Mouse (Mus musculus) E14TG2a.4 (cell line): Measurements from ENCODE around the gene Cadm1.

Source experiments
- H3K27me3 ChIP-seq: 2 replicates; pipeline ENCODE4 v1.6.1; 2014; ENCODE audit warnings: low read length, control low read depth; ENCODE audit not compliant: insufficient read depth
- H3K36me3 ChIP-seq: 2 replicates; pipeline ENCODE4 v1.6.1; 2014; ENCODE audit warnings: low read length, control low read depth; ENCODE audit not compliant: insufficient read depth
- H3K4me1 ChIP-seq: replicated peaks from 2 replicates; pipeline ENCODE4 v1.6.1; 2014; ENCODE audit warnings: low read depth, low read length, control low read depth
- H3K4me3 ChIP-seq: replicated peaks from 2 replicates; pipeline ENCODE4 v1.5.1; 2014; ENCODE audit warnings: mild to moderate bottlenecking, low read length
- H3K9me3 ChIP-seq: 2 replicates; pipeline ENCODE4 v1.6.1; 2014; ENCODE audit warnings: low read length, control low read depth
- CTCF ChIP-seq: conservative IDR thresholded peaks from 2 replicates; pipeline ENCODE4 v1.5.1; 2014; ENCODE audit warnings: low read length
- NANOG ChIP-seq: IDR thresholded peaks from 2 replicates; pipeline ENCODE4 v1.6.1; 2014; ENCODE audit warnings: borderline replicate concordance, low read length, mixed read lengths
- POU5F1 ChIP-seq: IDR thresholded peaks from 2 replicates; pipeline ENCODE4 v1.6.1; 2014; ENCODE audit warnings: low read length, borderline replicate concordance

Cadm1 gene

DNA sequence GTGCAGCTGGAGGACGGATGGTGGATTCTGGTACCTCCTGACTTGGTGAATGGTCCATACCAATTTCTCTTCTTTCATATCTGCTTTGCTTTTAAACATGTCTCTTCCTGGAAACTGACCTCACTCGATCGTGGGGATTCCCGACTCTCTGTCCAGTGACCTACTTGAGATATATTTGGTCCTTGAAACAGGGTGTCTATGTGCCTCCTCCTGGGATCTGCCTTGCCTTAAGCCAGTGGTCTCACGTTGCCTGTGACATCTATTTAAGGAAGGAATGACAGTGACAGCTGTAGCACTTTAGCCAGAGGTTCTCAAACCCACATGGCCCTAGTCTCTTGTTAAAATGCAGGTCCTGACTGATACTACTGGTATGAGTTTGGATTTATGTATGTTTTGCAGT lies 242.0 kb downstream of the Cadm1 start:
- Histone ChIP-seq H3K4me3 (no peak overlapping the region), H3K36me3 (no peaks in the 10 kb centered on the region), H3K9me3 (no peaks in the 10 kb centered on the region), H3K4me1 (0 out of 2 replicates have a peak, but pooled peaks cover 3% of the 10 kb centered on the region), H3K27me3 (no peaks in the 10 kb centered on the region)
- TF ChIP-seq CTCF (no peak), NANOG (no peak), POU5F1 (no peak)

DNA sequence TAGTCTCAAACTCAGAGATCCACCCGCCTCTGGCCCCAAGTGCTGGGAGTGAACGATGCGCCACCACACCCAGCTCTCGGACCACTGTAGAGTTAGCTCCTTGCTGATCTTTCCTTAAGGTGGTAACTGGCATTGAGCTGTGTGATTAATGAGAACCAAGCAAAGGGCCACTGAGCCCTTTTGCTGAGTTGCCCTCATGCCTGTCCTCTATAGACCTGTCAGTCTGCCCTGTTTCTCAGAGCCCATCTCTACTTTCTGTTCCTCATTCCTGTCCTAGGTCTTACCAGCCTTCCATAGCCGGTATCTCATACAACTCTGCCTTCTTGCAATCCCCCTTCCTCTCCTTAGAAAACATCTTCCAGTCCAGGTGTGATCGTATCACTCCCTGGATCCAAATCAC lies 242.8 kb downstream of the Cadm1 start:
- no peak for TF ChIP-seq CTCF
- no peak for TF ChIP-seq NANOG
- no peak for TF ChIP-seq POU5F1
- Histone ChIP-seq H3K4me1 (0 out of 2 replicates have a peak, but pooled peaks cover 3% of the 10 kb centered on the region), H3K4me3 (no peak overlapping the region), H3K9me3 (no peaks in the 10 kb centered on the region), H3K36me3 (no peaks in the 10 kb centered on the region), H3K27me3 (no peaks in the 10 kb centered on the region)

DNA sequence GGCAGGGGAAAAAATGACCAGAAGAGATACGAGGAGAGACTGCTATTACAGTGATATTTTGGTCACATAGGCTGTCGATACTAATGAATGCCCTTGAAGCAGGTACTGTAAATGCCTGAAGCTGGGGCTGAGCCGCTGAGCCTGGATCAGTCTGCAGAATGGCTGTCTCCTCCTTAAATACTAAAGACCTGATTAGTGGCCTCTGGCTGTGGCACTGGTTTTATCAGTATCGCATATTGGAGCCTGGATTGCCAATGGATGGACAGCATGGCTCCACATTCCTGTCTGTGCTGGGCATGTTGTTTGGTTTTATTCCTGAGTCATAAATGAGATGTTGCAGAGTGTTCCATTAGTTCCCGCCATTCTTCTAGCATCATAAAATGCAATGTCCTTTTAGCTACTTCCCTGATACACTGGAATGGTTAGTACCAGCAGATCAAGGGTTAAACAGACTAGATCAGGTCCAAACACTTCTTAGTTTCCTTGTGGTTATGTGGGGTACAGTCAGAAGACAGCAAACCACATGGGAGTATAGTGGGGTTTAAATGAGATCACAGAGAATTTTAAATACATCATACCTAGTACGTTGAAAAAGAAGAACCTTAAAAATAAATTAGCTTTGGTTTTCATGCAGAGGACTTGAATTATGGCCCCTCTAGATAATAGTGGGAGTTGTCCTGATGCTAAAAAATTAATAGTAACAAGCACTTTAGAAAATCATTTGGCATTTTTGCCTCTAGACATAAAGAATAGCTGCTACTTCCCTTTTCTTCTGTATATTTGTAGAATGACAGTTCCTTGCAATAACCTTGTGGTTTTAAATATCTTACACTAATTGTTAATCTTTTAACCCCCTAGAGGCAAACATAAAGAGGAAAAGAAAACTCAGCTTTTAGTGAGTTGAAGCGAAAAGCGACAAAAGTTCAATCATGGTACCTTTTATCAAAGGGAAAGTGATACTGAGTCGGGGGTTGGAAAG lies 247.3 kb downstream of the Cadm1 start:
- Histone ChIP-seq H3K36me3 (no peaks in the 10 kb centered on the region), H3K4me3 (no peak overlapping the region), H3K4me1 (peaks cover 6% of the 10 kb centered on the region; the same call in 1 of the 2 replicates), H3K9me3 (no peaks in the 10 kb centered on the region), H3K27me3 (no peaks in the 10 kb centered on the region)
- TF ChIP-seq NANOG (no peak), POU5F1 (no peak), CTCF (no peak)

DNA sequence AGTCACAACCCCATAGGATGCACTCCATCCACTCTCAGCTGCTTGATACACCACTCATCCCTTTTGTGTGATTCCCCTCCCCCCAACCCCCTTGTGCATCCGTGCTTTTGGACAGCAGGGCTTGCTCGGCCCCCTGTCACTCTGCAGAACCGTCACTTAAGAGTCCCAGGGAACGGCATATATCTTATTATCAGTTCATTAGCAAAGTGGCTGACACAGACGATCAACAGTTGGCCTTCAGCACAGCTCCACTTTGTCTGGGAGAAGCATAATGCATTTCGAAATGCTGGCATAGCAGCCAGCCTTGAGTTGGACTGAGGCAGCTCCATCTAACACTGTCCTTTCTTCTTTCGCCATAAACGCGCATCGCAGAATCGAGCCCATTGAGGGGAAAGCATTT lies 248.5 kb downstream of the Cadm1 start:
- H3K9me3 ChIP-seq: no peaks in the 10 kb centered on the region
- no peaks in the 10 kb centered on the region for H3K36me3 ChIP-seq
- no peak overlapping the region for H3K4me3 ChIP-seq
- no peaks in the 10 kb centered on the region for H3K27me3 ChIP-seq
- H3K4me1 ChIP-seq: peaks cover 3% of the 10 kb centered on the region; the same call in 1 of the 2 replicates
- no peak for TF ChIP-seq POU5F1
- no peak for TF ChIP-seq CTCF
- no peak for TF ChIP-seq NANOG

DNA sequence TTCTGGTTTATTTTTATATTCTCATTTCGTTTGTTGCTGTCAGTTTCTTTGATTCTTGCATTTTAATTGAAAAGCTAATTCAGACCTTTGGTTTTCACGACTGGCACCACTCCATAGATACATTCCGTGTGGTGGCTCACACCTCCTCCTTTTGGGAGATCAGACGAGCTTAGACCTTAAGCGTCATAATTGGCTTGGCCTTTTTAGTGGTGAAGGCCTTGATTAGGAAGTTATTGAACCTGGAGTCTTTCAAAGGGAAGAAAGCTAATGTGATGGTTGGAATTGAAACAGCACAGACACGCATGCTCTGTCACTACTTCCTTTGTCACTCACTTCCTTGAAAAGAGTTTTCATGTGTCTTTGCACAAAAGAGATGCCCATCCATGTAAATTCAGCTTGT lies 249.3 kb downstream of the Cadm1 start:
- no peaks in the 10 kb centered on the region for H3K9me3 ChIP-seq
- no peak for TF ChIP-seq NANOG
- no peaks in the 10 kb centered on the region for H3K27me3 ChIP-seq
- H3K4me3 ChIP-seq: no peak overlapping the region
- H3K4me1 ChIP-seq: peaks cover 3% of the 10 kb centered on the region; the same call in 1 of the 2 replicates
- H3K36me3 ChIP-seq: no peaks in the 10 kb centered on the region

DNA sequence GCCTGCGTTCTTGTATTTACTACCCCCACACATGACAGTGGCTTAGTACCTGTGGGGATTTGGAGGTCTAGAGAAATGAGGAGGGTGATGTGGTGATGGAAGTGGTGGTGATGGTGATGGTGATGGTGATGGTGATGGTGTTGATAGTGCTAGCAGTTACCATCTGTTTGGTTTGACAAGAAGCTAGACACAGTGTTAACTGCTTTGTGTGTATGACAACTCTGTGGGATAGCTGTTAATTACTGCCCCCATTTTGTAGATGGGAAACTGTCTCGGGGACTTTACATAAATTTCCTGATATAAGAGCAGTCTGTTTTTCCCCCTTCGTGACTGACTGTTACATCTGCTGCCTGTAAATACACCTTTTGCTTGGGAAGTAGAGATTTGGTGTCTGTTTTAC lies 256.7 kb downstream of the Cadm1 start:
- no peak overlapping the region for H3K4me3 ChIP-seq
- TF ChIP-seq CTCF (no peak), NANOG (no peak), POU5F1 (no peak)
- H3K36me3 ChIP-seq: peaks cover 34% of the 10 kb centered on the region
- no peaks in the 10 kb centered on the region for H3K27me3 ChIP-seq
- no peaks in the 10 kb centered on the region for H3K9me3 ChIP-seq
- H3K4me1 ChIP-seq: no peaks in the 10 kb centered on the region

DNA sequence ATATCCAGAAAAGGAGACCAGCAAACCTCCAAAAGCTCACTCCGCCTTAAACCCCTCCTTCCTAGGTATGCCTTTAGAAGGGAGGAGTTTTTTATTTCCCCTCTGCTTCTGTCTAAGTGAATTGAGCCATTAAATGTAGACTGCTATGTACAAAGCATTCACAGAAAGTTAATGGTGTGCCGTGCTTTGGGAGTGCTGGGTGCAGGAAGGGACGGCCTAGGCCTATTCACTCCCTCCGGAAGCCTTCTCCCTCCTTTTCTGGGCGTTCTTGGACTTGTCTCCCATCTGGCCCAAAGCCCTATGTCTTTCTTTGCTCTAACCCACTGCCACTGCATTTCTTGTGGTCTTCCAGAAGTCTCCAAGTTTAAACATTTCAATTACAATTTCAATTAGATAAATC lies 268.5 kb downstream of the Cadm1 start:
- H3K4me3 ChIP-seq: no peak overlapping the region
- peaks cover 28% of the 10 kb centered on the region for H3K36me3 ChIP-seq
- TF ChIP-seq NANOG (peak; percentile 12; the same call in 1 of the 2 replicates), CTCF (no peak), POU5F1 (no peak)
- H3K27me3 ChIP-seq: no peaks in the 10 kb centered on the region
- H3K9me3 ChIP-seq: no peaks in the 10 kb centered on the region
- H3K4me1 ChIP-seq: peaks cover 35% of the 10 kb centered on the region

DNA sequence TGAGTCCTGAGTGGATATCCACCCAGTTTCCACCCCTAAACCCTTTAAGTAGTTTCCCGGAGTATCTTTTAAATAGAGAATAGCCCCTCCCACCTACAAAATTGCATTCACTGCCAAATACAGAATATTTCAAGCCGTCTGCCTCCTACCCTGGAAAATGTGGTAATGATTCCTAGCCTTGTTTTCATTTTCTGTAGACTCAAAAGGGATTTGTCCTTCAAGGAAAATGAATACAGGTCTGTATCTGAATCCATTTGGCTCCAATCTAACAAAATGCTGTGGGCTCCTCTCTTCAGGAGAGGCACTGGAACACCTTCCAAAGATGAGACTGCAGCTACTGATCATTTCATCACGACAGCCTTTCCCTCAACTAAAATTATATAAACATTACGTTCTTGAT lies 271.3 kb downstream of the Cadm1 start:
- Histone ChIP-seq H3K27me3 (no peaks in the 10 kb centered on the region), H3K9me3 (no peaks in the 10 kb centered on the region), H3K4me1 (peaks cover 61% of the 10 kb centered on the region), H3K4me3 (no peak overlapping the region), H3K36me3 (peaks cover 22% of the 10 kb centered on the region)
- TF ChIP-seq CTCF: no peak
- no peak for TF ChIP-seq NANOG
- TF ChIP-seq POU5F1: no peak

DNA sequence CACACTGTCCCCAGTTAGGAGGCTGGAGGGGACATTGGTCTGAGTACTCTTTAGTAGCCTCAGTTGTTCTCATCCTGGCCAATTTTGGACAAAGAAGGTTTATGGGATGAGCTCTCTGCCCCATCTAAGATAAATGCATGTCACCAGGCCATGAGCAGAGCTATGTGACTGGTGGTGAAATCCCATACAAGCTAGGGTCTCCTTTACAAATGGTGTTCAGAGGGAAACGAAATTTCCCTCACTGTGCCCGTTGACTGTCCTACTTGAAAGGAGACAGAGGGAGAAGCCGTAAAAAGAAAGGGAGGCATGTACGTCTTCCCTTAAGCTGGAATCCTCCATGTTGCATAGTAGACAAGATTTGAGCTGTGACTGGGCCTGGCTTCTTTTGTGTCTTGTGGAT lies 272.6 kb downstream of the Cadm1 start:
- peaks cover 17% of the 10 kb centered on the region for H3K36me3 ChIP-seq
- no peak for TF ChIP-seq POU5F1
- no peak for TF ChIP-seq NANOG
- TF ChIP-seq CTCF: no peak
- H3K4me3 ChIP-seq: no peak overlapping the region
- no peaks in the 10 kb centered on the region for H3K9me3 ChIP-seq
- H3K4me1 ChIP-seq: peaks cover 61% of the 10 kb centered on the region
- no peaks in the 10 kb centered on the region for H3K27me3 ChIP-seq
